Mouse (Mus musculus): ENCODE measurements around the gene Traf3. TPM values are rescaled to one million over a fixed set of nuclear protein-coding genes. Genes with fewer than 3 reads are reported as not detected.

Gene Traf3
- total RNA-seq, 1 experiment = 12.4 TPM

GRCm38 (mm10) chr12:111193331-111193730, 27.2 kb downstream of the Traf3 start:
- Histone ChIP-seq H3K36me3 (ENCODE audit: control insufficient read depth, insufficient read depth, low read length, poor library complexity, severe bottlenecking) (no peaks in the 10 kb centered on the region), H3K27ac (ENCODE audit: insufficient read depth, low read depth, low read length, poor library complexity, severe bottlenecking) (no peak overlapping the region), H3K9me3 (ENCODE audit: control insufficient read depth, insufficient read depth, low read depth, low read length) (no peaks in the 10 kb centered on the region), H3K9ac (ENCODE audit: insufficient read depth, low read depth, low read length, poor library complexity, severe bottlenecking) (no peak overlapping the region), H3K4me1 (ENCODE audit: control insufficient read depth in 2 of 2, insufficient read depth in 2 of 2, low read length in 2 of 2, poor library complexity in 1 of 2) (peaks cover 0 to 9% of the 10 kb centered on the region in 2 experiments; a peak in 2 of 4 replicates), H3K4me3 (ENCODE audit: insufficient read depth in 1 of 2, low read depth in 1 of 2, low read length in 2 of 2, poor library complexity in 1 of 2, severe bottlenecking in 1 of 2) (no peak overlapping the region)
- in situ Hi-C loops (cut with MboI; ENCODE audit: low sequenced_read_pairs in 2 of 2, unreplicated experiment in 2 of 2) = no loop called here
- TF ChIP-seq ZC3H11A (IDR thresholded peaks at IDR 0.05; ENCODE audit: borderline replicate concordance, low read depth, low read length) = no peak
- no peak for TF ChIP-seq HCFC1 (IDR thresholded peaks at IDR 0.05; ENCODE audit: borderline replicate concordance, insufficient read depth, low read length)
- DNase-seq (ENCODE audit: low read depth, low spot score) = no peak

DNA sequence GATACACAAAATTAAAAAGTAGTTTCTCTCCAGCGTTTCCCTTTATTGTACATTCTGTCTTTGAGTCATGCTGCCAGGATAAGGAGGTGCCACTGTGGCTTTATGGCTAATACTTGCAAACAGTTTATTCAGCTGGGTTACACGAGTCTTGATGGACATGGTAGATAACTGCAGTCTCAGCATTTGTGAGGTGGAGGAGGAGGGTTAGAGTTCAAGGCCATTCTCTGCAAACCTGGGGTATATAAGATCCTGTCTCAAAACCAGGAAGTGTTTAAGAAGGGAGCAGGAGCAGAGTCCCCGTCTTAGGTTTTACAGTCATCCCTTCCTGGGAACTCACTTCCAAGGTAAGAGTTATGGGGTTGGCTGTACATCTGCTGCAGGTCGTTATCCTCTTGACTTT, 30.4 kb downstream of the Traf3 start:
- Histone ChIP-seq H3K9ac (ENCODE audit: insufficient read depth, low read depth, low read length, poor library complexity, severe bottlenecking) (no peak overlapping the region), H3K4me1 (ENCODE audit: control insufficient read depth in 2 of 2, insufficient read depth in 2 of 2, low read length in 2 of 2, poor library complexity in 1 of 2) (peaks cover 0 to 3% of the 10 kb centered on the region in 2 experiments; a peak in 1 of 4 replicates), H3K27ac (ENCODE audit: insufficient read depth, low read depth, low read length, poor library complexity, severe bottlenecking) (no peak overlapping the region), H3K9me3 (ENCODE audit: control insufficient read depth, insufficient read depth, low read depth, low read length) (no peaks in the 10 kb centered on the region), H3K36me3 (ENCODE audit: control insufficient read depth, insufficient read depth, low read length, poor library complexity, severe bottlenecking) (no peaks in the 10 kb centered on the region), H3K4me3 (ENCODE audit: insufficient read depth in 1 of 2, low read depth in 1 of 2, low read length in 2 of 2, poor library complexity in 1 of 2, severe bottlenecking in 1 of 2) (no peak overlapping the region)
- TF ChIP-seq ZC3H11A (IDR thresholded peaks at IDR 0.05; ENCODE audit: borderline replicate concordance, low read depth, low read length) (no peak), MAFK (IDR thresholded peaks at IDR 0.05; ENCODE audit: insufficient read depth, low read depth, low read length) (no peak), HCFC1 (IDR thresholded peaks at IDR 0.05; ENCODE audit: borderline replicate concordance, insufficient read depth, low read length) (no peak), CHD2 (IDR thresholded peaks at IDR 0.05; ENCODE audit: low read depth, low read length) (no peak), ZNF384 (IDR thresholded peaks at IDR 0.05; ENCODE audit: low read depth, low read length) (no peak)
- no peak for DNase-seq (ENCODE audit: low read depth, low spot score)
- in situ Hi-C loops (cut with MboI; ENCODE audit: low sequenced_read_pairs in 2 of 2, unreplicated experiment in 2 of 2) = no loop called here

DNA sequence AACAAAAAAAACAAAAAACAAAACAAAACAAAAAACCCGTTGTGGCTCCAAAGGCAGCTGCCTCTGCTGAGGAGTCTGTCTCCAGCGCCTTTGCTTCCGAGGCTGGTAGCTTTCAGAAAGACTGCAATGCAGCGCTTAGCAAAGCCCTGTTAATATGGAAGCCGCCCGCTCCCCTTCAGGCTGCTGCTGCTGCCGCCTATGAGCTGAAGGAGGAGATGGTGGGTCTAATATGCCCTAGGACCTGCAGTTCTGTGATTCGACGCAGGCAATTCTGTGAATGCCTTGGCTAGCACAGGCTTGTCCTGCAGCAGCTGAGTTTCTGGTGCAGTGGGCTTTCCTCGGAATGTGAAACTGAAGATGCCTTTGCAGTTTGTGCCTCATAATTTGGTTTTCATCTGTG, 36.9 kb downstream of the Traf3 start:
- no peak overlapping the region for H3K27ac ChIP-seq (ENCODE audit: insufficient read depth, low read depth, low read length, poor library complexity, severe bottlenecking)
- H3K4me1 ChIP-seq (ENCODE audit: control insufficient read depth in 2 of 2, insufficient read depth in 2 of 2, low read length in 2 of 2, poor library complexity in 1 of 2) = no peaks in the 10 kb centered on the region
- H3K4me3 ChIP-seq (ENCODE audit: insufficient read depth in 1 of 2, low read depth in 1 of 2, low read length in 2 of 2, poor library complexity in 1 of 2, severe bottlenecking in 1 of 2) = no peak overlapping the region
- H3K36me3 ChIP-seq (ENCODE audit: control insufficient read depth, insufficient read depth, low read length, poor library complexity, severe bottlenecking) = no peaks in the 10 kb centered on the region
- no peak for TF ChIP-seq HCFC1 (IDR thresholded peaks at IDR 0.05; ENCODE audit: borderline replicate concordance, insufficient read depth, low read length)
- TF ChIP-seq MAFK (IDR thresholded peaks at IDR 0.05; ENCODE audit: insufficient read depth, low read depth, low read length) = no peak
- TF ChIP-seq CHD2 (IDR thresholded peaks at IDR 0.05; ENCODE audit: low read depth, low read length) = no peak
- no peak for TF ChIP-seq ZNF384 (IDR thresholded peaks at IDR 0.05; ENCODE audit: low read depth, low read length)
- no peak for TF ChIP-seq ZC3H11A (IDR thresholded peaks at IDR 0.05; ENCODE audit: borderline replicate concordance, low read depth, low read length)
- DNase-seq (ENCODE audit: low read depth, low spot score) = no peak
- in situ Hi-C loops (cut with MboI; ENCODE audit: low sequenced_read_pairs in 2 of 2, unreplicated experiment in 2 of 2) = no loop called here
- no peak overlapping the region for H3K9ac ChIP-seq (ENCODE audit: insufficient read depth, low read depth, low read length, poor library complexity, severe bottlenecking)
- no peaks in the 10 kb centered on the region for H3K9me3 ChIP-seq (ENCODE audit: control insufficient read depth, insufficient read depth, low read depth, low read length)

- no peaks in the 10 kb centered on the region for H3K4me1 ChIP-seq (ENCODE audit: control insufficient read depth in 2 of 2, insufficient read depth in 2 of 2, low read length in 2 of 2, poor library complexity in 1 of 2)
- TF ChIP-seq ZC3H11A (IDR thresholded peaks at IDR 0.05; ENCODE audit: borderline replicate concordance, low read depth, low read length) (no peak), CHD2 (IDR thresholded peaks at IDR 0.05; ENCODE audit: low read depth, low read length) (no peak), MAFK (IDR thresholded peaks at IDR 0.05; ENCODE audit: insufficient read depth, low read depth, low read length) (no peak), HCFC1 (IDR thresholded peaks at IDR 0.05; ENCODE audit: borderline replicate concordance, insufficient read depth, low read length) (no peak), ZNF384 (IDR thresholded peaks at IDR 0.05; ENCODE audit: low read depth, low read length) (no peak)
- no peak for DNase-seq (ENCODE audit: low read depth, low spot score)
- no peak overlapping the region for H3K9ac ChIP-seq (ENCODE audit: insufficient read depth, low read depth, low read length, poor library complexity, severe bottlenecking)
- H3K9me3 ChIP-seq (ENCODE audit: control insufficient read depth, insufficient read depth, low read depth, low read length) = no peaks in the 10 kb centered on the region
- no peaks in the 10 kb centered on the region for H3K36me3 ChIP-seq (ENCODE audit: control insufficient read depth, insufficient read depth, low read length, poor library complexity, severe bottlenecking)
- no peak overlapping the region for H3K4me3 ChIP-seq (ENCODE audit: insufficient read depth in 1 of 2, low read depth in 1 of 2, low read length in 2 of 2, poor library complexity in 1 of 2, severe bottlenecking in 1 of 2)
- no peak overlapping the region for H3K27ac ChIP-seq (ENCODE audit: insufficient read depth, low read depth, low read length, poor library complexity, severe bottlenecking)
- in situ Hi-C loops (cut with MboI; ENCODE audit: low sequenced_read_pairs in 2 of 2, unreplicated experiment in 2 of 2) = no loop called here
Measured at GRCm38 (mm10) chr12:111203945-111204344, 37.8 kb downstream of the Traf3 start.

DNA sequence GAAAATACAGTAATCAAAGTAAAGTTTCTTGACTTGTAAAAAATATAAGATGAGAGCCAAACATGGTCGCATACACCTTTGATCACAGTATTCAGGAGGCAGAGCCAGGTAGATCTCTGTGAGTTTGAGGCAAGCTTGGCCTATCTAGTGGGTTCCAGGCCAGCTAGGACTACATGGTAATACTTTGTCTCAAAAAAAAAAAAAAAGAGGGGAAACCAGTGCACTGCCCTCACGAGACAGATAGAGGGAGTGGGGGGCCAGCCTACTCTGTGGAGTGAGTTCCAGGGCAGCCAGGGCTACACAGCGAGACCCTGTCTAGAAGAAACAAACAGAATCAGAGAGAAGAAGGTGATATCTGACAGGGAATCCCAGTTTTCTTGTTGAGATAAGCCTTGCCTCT, 41.5 kb downstream of the Traf3 start:
- H3K27ac ChIP-seq (ENCODE audit: insufficient read depth, low read depth, low read length, poor library complexity, severe bottlenecking) = no peak overlapping the region
- TF ChIP-seq HCFC1 (IDR thresholded peaks at IDR 0.05; ENCODE audit: borderline replicate concordance, insufficient read depth, low read length) = no peak
- peak; percentile 76 for TF ChIP-seq ZNF384 (IDR thresholded peaks at IDR 0.05; ENCODE audit: low read depth, low read length)
- no peak overlapping the region for H3K9ac ChIP-seq (ENCODE audit: insufficient read depth, low read depth, low read length, poor library complexity, severe bottlenecking)
- no peaks in the 10 kb centered on the region; a peak in 1 of 4 replicates for H3K4me1 ChIP-seq (ENCODE audit: control insufficient read depth in 2 of 2, insufficient read depth in 2 of 2, low read length in 2 of 2, poor library complexity in 1 of 2)
- H3K36me3 ChIP-seq (ENCODE audit: control insufficient read depth, insufficient read depth, low read length, poor library complexity, severe bottlenecking) = no peaks in the 10 kb centered on the region
- no peak for DNase-seq (ENCODE audit: low read depth, low spot score)
- no peaks in the 10 kb centered on the region for H3K9me3 ChIP-seq (ENCODE audit: control insufficient read depth, insufficient read depth, low read depth, low read length)
- H3K4me3 ChIP-seq (ENCODE audit: insufficient read depth in 1 of 2, low read depth in 1 of 2, low read length in 2 of 2, poor library complexity in 1 of 2, severe bottlenecking in 1 of 2) = no peak overlapping the region
- in situ Hi-C loops (cut with MboI; ENCODE audit: low sequenced_read_pairs in 2 of 2, unreplicated experiment in 2 of 2) = no loop called here

Measured in ES-E14 (cell line).